Mouse (Mus musculus) cortical plate, adult 2 months (tissue): ENCODE results near the gene Usp24.
A peak's percentile ranks its signal among the peaks of the same experiment; 100 is the strongest.

Experiments used
- CTCF ChIP-seq: fragments of 200-500 bp; IDR thresholded peaks from 2 replicates; pipeline ENCODE4 v1.5.1; 2011; ENCODE audit warnings: mild to moderate bottlenecking, control low read depth, low read length; ENCODE audit not compliant: insufficient read depth; ENCODE audit errors: extremely low read depth
- POLR2A ChIP-seq: fragments of 200-500 bp; IDR thresholded peaks from 2 replicates; pipeline ENCODE4 v1.6.1; 2011; ENCODE audit warnings: mild to moderate bottlenecking, low read length, control low read depth; ENCODE audit not compliant: insufficient read depth; ENCODE audit errors: extremely low read depth

GRCm38 (mm10) chr4:106472335-106472734 is 156.3 kb downstream of the Usp24 start:
- TF ChIP-seq CTCF: peak; percentile 94
- TF ChIP-seq POLR2A: no peak
